8 mouse cellular contexts compared by ENCODE assay signal in genomic region chr4:120826418-120826817, GRCm38 (mm10). TPM values are rescaled to one million over a fixed set of nuclear protein-coding genes. Genes with fewer than 3 reads are reported as not detected.
DNase-seq lines count a peak whose midpoint lies in the region; ATAC-seq and TF ChIP-seq lines count a peak whose summit lies in the region.
"Had no signal": no experiment of that assay in that cellular context is flagged by ENCODE, and none has a peak within 500 bp of the region (broad histone marks: within the 10 kb centered on the region; RNA-seq: fewer than 3 reads in every experiment).

No protein-coding gene starts in this region.

- intact Hi-C loops in left cerebral cortex, adult 2 months (cut with DNase I): no loop called here
- intact Hi-C loops in left cerebral cortex, postnatal 36 days (cut with DNase I): no loop called here

- H3K9ac ChIP-seq in kidney, embryonic 16.5 days (replicated peaks; ENCODE audit: low read length): no peak overlapping the region
- no peak overlapping the region for H3K9ac ChIP-seq in embryonic facial prominence, embryonic 13.5 days
- no peak overlapping the region for H3K9ac ChIP-seq in neural tube, embryonic 12.5 days

- no peak for ATAC-seq in kidney, embryonic 16.5 days (ENCODE audit: low FRiP score, low TSS enrichment)
- ATAC-seq in embryonic facial prominence, embryonic 13.5 days (ENCODE audit: insufficient number of reproducible peaks, insufficient read depth, low FRiP score, low TSS enrichment, low read depth): no peak
- no peak for ATAC-seq in neural tube, embryonic 12.5 days (ENCODE audit: low FRiP score, low read depth)

- H3K4me1 ChIP-seq in kidney, embryonic 16.5 days (ENCODE audit: insufficient read depth, low read length): peaks cover 29% of the 10 kb centered on the region
- H3K4me1 ChIP-seq in embryonic facial prominence, embryonic 13.5 days: peaks cover 25% of the 10 kb centered on the region
- peaks cover 12% of the 10 kb centered on the region for H3K4me1 ChIP-seq in limb, embryonic 10.5 days
- H3K4me1 ChIP-seq in neural tube, embryonic 12.5 days: peaks cover 18% of the 10 kb centered on the region

- no peak overlapping the region for H3K4me3 ChIP-seq in kidney, embryonic 16.5 days (ENCODE audit: low read length)
- peak overlapping the region; percentile 73; the same call in 1 of the 2 replicates for H3K4me3 ChIP-seq in embryonic facial prominence, embryonic 13.5 days
- H3K4me3 ChIP-seq in limb, embryonic 10.5 days: peak overlapping the region; percentile 85
- H3K4me3 ChIP-seq in neural tube, embryonic 12.5 days: no peak overlapping the region
- no peak overlapping the region for H3K4me3 ChIP-seq in left cerebral cortex, adult 2 months

- H3K4me2 ChIP-seq in kidney, embryonic 16.5 days (replicated peaks; ENCODE audit: low read depth, low read length): peak overlapping the region; percentile 77
- H3K4me2 ChIP-seq in embryonic facial prominence, embryonic 13.5 days: peak overlapping the region; percentile 65; the same call in 1 of the 2 replicates
- H3K4me2 ChIP-seq in neural tube, embryonic 12.5 days (replicated peaks): peak overlapping the region; percentile 68; the same call in 1 of the 2 replicates

- no peaks in the 10 kb centered on the region for H3K36me3 ChIP-seq in kidney, embryonic 16.5 days (ENCODE audit: insufficient read depth, low read length)
- H3K36me3 ChIP-seq in embryonic facial prominence, embryonic 13.5 days: no peaks in the 10 kb centered on the region
- peaks cover 8% of the 10 kb centered on the region for H3K36me3 ChIP-seq in limb, embryonic 10.5 days
- no peaks in the 10 kb centered on the region; the same call in 1 of the 2 replicates for H3K36me3 ChIP-seq in neural tube, embryonic 12.5 days

- H3K27ac ChIP-seq in kidney, embryonic 16.5 days (ENCODE audit: low read length): peak overlapping the region; percentile 100
- H3K27ac ChIP-seq in embryonic facial prominence, embryonic 13.5 days: peak overlapping the region; percentile 99; the same call in 1 of the 2 replicates
- H3K27ac ChIP-seq in limb, embryonic 10.5 days: peak overlapping the region; percentile 100; the same call in 1 of the 2 replicates
- H3K27ac ChIP-seq in neural tube, embryonic 12.5 days: no peak overlapping the region
- no peak overlapping the region for H3K27ac ChIP-seq in left cerebral cortex, adult 2 months

- DNase-seq in kidney, adult 11 months: no peak
- DNase-seq in limb, embryonic 10.5 days (ENCODE audit: low spot score): no peak
- DNase-seq in left cerebral cortex, adult 2 months (ENCODE audit: extremely low spot score in 1 of 2, low spot score in 2 of 2): no peak
- DNase-seq in left cerebral cortex, postnatal 36 days (ENCODE audit: low spot score in 2 of 2): no peak
- DNase-seq: kidney, postnatal 10 days had no signal

- H3K9me3 ChIP-seq in kidney, embryonic 16.5 days (ENCODE audit: low read length): no peaks in the 10 kb centered on the region
- no peaks in the 10 kb centered on the region for H3K9me3 ChIP-seq in embryonic facial prominence, embryonic 13.5 days
- H3K9me3 ChIP-seq in limb, embryonic 10.5 days (replicated peaks): no peaks in the 10 kb centered on the region
- no peaks in the 10 kb centered on the region for H3K9me3 ChIP-seq in neural tube, embryonic 12.5 days

- no peak for TF ChIP-seq CTCF in left cerebral cortex, adult 2 months (IDR thresholded peaks at IDR 0.05)

- 90% methylated on average over 6 of the region's 6 CpGs for WGBS in kidney, embryonic 16.5 days
- 91% methylated on average over 6 of the region's 6 CpGs for WGBS in embryonic facial prominence, embryonic 13.5 days
- 92% methylated on average over 6 of the region's 6 CpGs for WGBS in limb, embryonic 10.5 days
- 94% methylated on average over 6 of the region's 6 CpGs for WGBS in neural tube, embryonic 12.5 days

- no peaks in the 10 kb centered on the region for H3K27me3 ChIP-seq in kidney, embryonic 16.5 days (ENCODE audit: insufficient read depth, low read length)
- no peaks in the 10 kb centered on the region for H3K27me3 ChIP-seq in embryonic facial prominence, embryonic 13.5 days
- H3K27me3 ChIP-seq in limb, embryonic 10.5 days (ENCODE audit: low read depth, poor library complexity, severe bottlenecking): no peaks in the 10 kb centered on the region
- no peaks in the 10 kb centered on the region for H3K27me3 ChIP-seq in neural tube, embryonic 12.5 days (replicated peaks)

RNA-seq across cellular contexts. Expression of gene Nfyc, which starts 5.0 kb away (rescaled TPM):
- 123 and 133 TPM in 2 replicates for polyA plus RNA-seq in kidney, embryonic 16.5 days (2015; fragmentation: Nextera tagmentation; extraction: Ambion mirVana)
- polyA plus RNA-seq in embryonic facial prominence, embryonic 13.5 days (2015; fragmentation: Nextera tagmentation; extraction: Ambion mirVana): 99.4 and 106 TPM in 2 replicates
- polyA plus RNA-seq in limb, embryonic 10.5 days (2016; fragmentation: Nextera tagmentation; extraction: Ambion mirVana): 129 TPM in 2 replicates
- 103 and 104 TPM in 2 replicates for polyA plus RNA-seq in neural tube, embryonic 12.5 days (2016; fragmentation: Nextera tagmentation; extraction: Ambion mirVana)
- total RNA-seq in left cerebral cortex, adult 2 months (2021): 10 to 100 TPM; 49.9 to 53.7 TPM
- total RNA-seq in left cerebral cortex, postnatal 36 days (2021): 10 to 100 TPM; 40.7 to 48.4 TPM

RNA-seq across cellular contexts. Expression of gene Rims3, which starts 28.2 kb away (rescaled TPM):
- polyA plus RNA-seq in kidney, embryonic 16.5 days (2015; fragmentation: Nextera tagmentation; extraction: Ambion mirVana): 0.41 and 0.54 TPM in 2 replicates
- polyA plus RNA-seq in embryonic facial prominence, embryonic 13.5 days (2015; fragmentation: Nextera tagmentation; extraction: Ambion mirVana): 0.87 and 1.2 TPM in 2 replicates
- polyA plus RNA-seq in limb, embryonic 10.5 days (2016; fragmentation: Nextera tagmentation; extraction: Ambion mirVana): 0.24 and 0.39 TPM in 2 replicates
- polyA plus RNA-seq in neural tube, embryonic 12.5 days (2016; fragmentation: Nextera tagmentation; extraction: Ambion mirVana): 10.0 and 12.9 TPM in 2 replicates
- 100 to 1,000 TPM; 175 to 181 TPM for total RNA-seq in left cerebral cortex, adult 2 months (2021)
- 100 to 1,000 TPM; 122 to 134 TPM for total RNA-seq in left cerebral cortex, postnatal 36 days (2021)

Comparison
In these comparisons a context has a peak if more than half of its experiments do, and no peak if none do; other contexts are left out.
1. H3K27ac ChIP-seq: peak in kidney, embryonic 16.5 days (single experiment), embryonic facial prominence, embryonic 13.5 days (single experiment) and limb, embryonic 10.5 days (single experiment); none in neural tube, embryonic 12.5 days (single experiment) and left cerebral cortex, adult 2 months (single experiment).
2. H3K4me3 ChIP-seq: peak in embryonic facial prominence, embryonic 13.5 days (single experiment) and limb, embryonic 10.5 days (single experiment); none in kidney, embryonic 16.5 days (single experiment), neural tube, embryonic 12.5 days (single experiment) and left cerebral cortex, adult 2 months (single experiment).
3. Peak in every context shown above with its lines, with median percentiles within 50 percentile points of each other: H3K4me2 ChIP-seq.